Mouse (Mus musculus) forebrain, embryonic 15.5 days (tissue): ENCODE results near the gene Adat3. TPM values are rescaled to one million over a fixed set of nuclear protein-coding genes. Genes with fewer than 3 reads are reported as not detected.
"Not testable (repeated sequence)": the region's sequence is repeated elsewhere in the genome, so short reads cannot be mapped to it uniquely, and the experiment has no call there.

Experiments used
- ATAC-seq: fragments of 200-750 bp; cut with Nextera tagmentation; replicated peaks from 2 replicates; pipeline ENCODE4 v1.8.0; 2017; ENCODE audit warnings: mild to moderate bottlenecking, moderate TSS enrichment, moderate library complexity
- H3K27ac ChIP-seq: fragments of 300-500 bp; sonication (generic); replicated peaks from 2 replicates; pipeline ENCODE4 v1.5.1; 2015; ENCODE audit warnings: mild to moderate bottlenecking, inconsistent platforms
- H3K27me3 ChIP-seq: fragments of 300-500 bp; sonication (generic); 2 replicates; pipeline ENCODE4 v1.6.1; 2015; ENCODE audit warnings: inconsistent platforms
- H3K36me3 ChIP-seq: fragments of 300-500 bp; sonication (generic); 2 replicates; pipeline ENCODE4 v1.6.1; 2015; ENCODE audit warnings: mild to moderate bottlenecking, inconsistent platforms
- H3K4me1 ChIP-seq: fragments of 300-500 bp; sonication (generic); 2 replicates; pipeline ENCODE4 v1.6.1; 2015; ENCODE audit warnings: inconsistent platforms
- H3K4me2 ChIP-seq: fragments of 300-500 bp; sonication (generic); replicated peaks from 2 replicates; pipeline ENCODE4 v1.6.1; 2015; ENCODE audit warnings: mild to moderate bottlenecking, inconsistent platforms
- H3K4me3 ChIP-seq: fragments of 300-500 bp; sonication (generic); 2 replicates; pipeline ENCODE4 v1.5.1; 2015; ENCODE audit warnings: mild to moderate bottlenecking, inconsistent platforms
- H3K9ac ChIP-seq: fragments of 300-500 bp; sonication (generic); replicated peaks from 2 replicates; pipeline ENCODE4 v1.6.1; 2015; ENCODE audit warnings: mild to moderate bottlenecking, inconsistent platforms
- H3K9me3 ChIP-seq: fragments of 300-500 bp; sonication (generic); 2 replicates; pipeline ENCODE4 v1.6.1; 2016; ENCODE audit warnings: inconsistent platforms
- WGBS: fragments of 180-500 bp; shearing (Covaris S2); methylation state at CpG from one replicate; pipeline ENCODE4 v1.1.7; 2015; ENCODE audit warnings: mixed read lengths; 5-methylcytosine and 5-hydroxymethylcytosine counted together
- polyA plus RNA-seq: library from polyadenylated mRNA; unstranded; fragments of >200 nt; fragmentation: Nextera tagmentation; extraction: Ambion mirVana; gene quantifications from 2 replicates; pipeline ENCODE4 v1.2.1, GENCODE M21; 2015

The Adat3 gene
- polyA plus RNA-seq, 1 experiment from 2014 or later: 4.5 TPM

GRCm38 (mm10) chr10:80604988-80605387, 2.3 kb downstream of the Adat3 start:
- H3K27ac ChIP-seq: no peak overlapping the region
- no peak for ATAC-seq
- no peaks in the 10 kb centered on the region for H3K9me3 ChIP-seq
- peaks cover 20% of the 10 kb centered on the region for H3K4me1 ChIP-seq
- no peak overlapping the region for H3K4me3 ChIP-seq
- no peak overlapping the region for H3K4me2 ChIP-seq
- peaks cover 34% of the 10 kb centered on the region for H3K36me3 ChIP-seq
- WGBS: 78% methylated on average over 2 of the region's 2 CpGs
- H3K9ac ChIP-seq: no peak overlapping the region
- no peaks in the 10 kb centered on the region for H3K27me3 ChIP-seq

- ATAC-seq, H3K27ac ChIP-seq, H3K27me3 ChIP-seq, H3K9me3 ChIP-seq, H3K4me2 ChIP-seq, H3K4me3 ChIP-seq, H3K9ac ChIP-seq: not testable (repeated sequence)
- Histone ChIP-seq H3K4me1 (peaks cover 20% of the 10 kb centered on the region), H3K36me3 (peaks cover 34% of the 10 kb centered on the region)
- WGBS: 85% methylated on average over 4 of the region's 4 CpGs
These were observed 3.0 kb downstream of the Adat3 start, which contains the start of gene Gm49322 for GRCm38 (mm10) chr10:80605721-80606120. Gm49322 (plus strand) TSS chr10:80606021.

GRCm38 (mm10) chr10:80606306-80606705, 3.6 kb downstream of the Adat3 start:
- H3K9me3 ChIP-seq: no peaks in the 10 kb centered on the region
- no peak overlapping the region for H3K4me2 ChIP-seq
- ATAC-seq: no peak
- H3K4me1 ChIP-seq: peaks cover 20% of the 10 kb centered on the region
- H3K9ac ChIP-seq: no peak overlapping the region
- H3K27ac ChIP-seq: no peak overlapping the region
- no peaks in the 10 kb centered on the region for H3K27me3 ChIP-seq
- H3K36me3 ChIP-seq: peaks cover 34% of the 10 kb centered on the region
- no peak overlapping the region for H3K4me3 ChIP-seq
- 92% methylated on average over 23 of the region's 23 CpGs for WGBS

GRCm38 (mm10) chr10:80606737-80607350, 4.2 kb downstream of the Adat3 start:
- Histone ChIP-seq H3K36me3 (peaks cover 35% of the 10 kb centered on the region), H3K4me3 (no peak overlapping the region), H3K4me1 (peaks cover 20% of the 10 kb centered on the region), H3K27me3 (no peaks in the 10 kb centered on the region), H3K27ac (no peak overlapping the region), H3K9me3 (no peaks in the 10 kb centered on the region), H3K9ac (no peak overlapping the region), H3K4me2 (no peak overlapping the region)
- no peak for ATAC-seq
- WGBS: 95% methylated on average over 34 of the region's 34 CpGs

DNA sequence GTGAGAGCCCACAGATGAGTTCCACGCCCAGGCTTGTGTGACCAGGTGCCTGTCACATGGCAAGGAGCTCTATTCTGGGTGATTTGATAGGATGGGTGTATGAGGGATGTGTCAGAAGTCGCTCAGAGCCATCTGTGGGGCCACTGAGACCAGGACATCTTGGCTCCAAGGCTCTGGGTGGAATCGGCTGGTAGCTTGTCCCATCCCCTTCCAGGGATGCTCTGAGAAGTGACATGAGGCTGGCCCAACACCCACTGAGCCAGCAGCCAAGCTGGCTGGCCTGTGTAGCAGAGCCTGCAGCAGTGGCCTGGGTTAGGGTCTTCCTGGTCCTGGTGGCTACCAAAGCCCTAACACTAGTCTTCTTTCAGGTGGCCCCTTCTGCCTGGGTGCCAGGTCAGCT, 5.8 kb downstream of the Adat3 start:
- Histone ChIP-seq H3K4me3 (no peak overlapping the region), H3K36me3 (peaks cover 43% of the 10 kb centered on the region), H3K9ac (no peak overlapping the region), H3K27me3 (no peaks in the 10 kb centered on the region), H3K4me2 (no peak overlapping the region), H3K4me1 (peaks cover 12% of the 10 kb centered on the region), H3K9me3 (no peaks in the 10 kb centered on the region), H3K27ac (no peak overlapping the region)
- 76% methylated on average over 3 of the region's 3 CpGs for WGBS
- ATAC-seq: no peak

GRCm38 (mm10) chr10:80609269-80609924, 6.7 kb downstream of the Adat3 start:
- 92% methylated on average over 10 of the region's 10 CpGs for WGBS
- H3K36me3 ChIP-seq: peaks cover 51% of the 10 kb centered on the region
- H3K9me3 ChIP-seq: no peaks in the 10 kb centered on the region
- no peak overlapping the region for H3K27ac ChIP-seq
- peaks cover 3% of the 10 kb centered on the region for H3K4me1 ChIP-seq
- H3K4me2 ChIP-seq: no peak overlapping the region
- no peak overlapping the region for H3K9ac ChIP-seq
- H3K27me3 ChIP-seq: no peaks in the 10 kb centered on the region
- ATAC-seq: no peak
- no peak overlapping the region for H3K4me3 ChIP-seq

DNA sequence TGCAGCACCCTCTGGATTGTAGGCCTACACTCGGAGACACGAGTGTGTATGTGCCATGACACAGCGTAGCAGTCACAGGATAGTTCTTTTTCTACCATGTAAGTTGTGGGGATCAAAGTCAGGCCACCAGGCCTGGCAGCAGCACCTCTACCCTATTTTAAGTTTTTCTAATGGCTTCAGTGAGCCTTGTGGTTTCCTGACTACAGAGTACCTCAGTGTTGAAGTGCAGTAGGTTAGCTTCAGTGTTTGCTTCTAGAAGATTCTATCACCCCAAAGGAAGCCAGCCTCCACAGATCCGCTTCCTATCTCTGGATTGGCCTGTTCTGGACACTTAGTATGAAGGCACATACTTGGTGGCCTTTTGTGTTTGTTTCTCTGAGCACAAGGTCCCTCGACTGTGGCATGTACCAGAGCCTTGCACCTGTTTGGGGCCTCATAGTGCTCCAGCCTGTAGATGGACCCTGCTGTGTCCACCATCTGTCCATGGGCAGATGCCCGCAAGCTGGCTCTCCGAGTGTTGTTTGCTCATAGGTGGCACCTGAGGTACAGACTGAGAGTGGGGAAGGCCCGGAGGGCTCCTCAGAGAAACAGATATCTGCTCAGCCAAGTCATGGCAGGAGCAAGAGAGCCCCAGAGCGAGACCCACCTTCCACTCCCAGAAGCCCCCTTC, 7.6 kb downstream of the Adat3 start:
- 93% methylated on average over 9 of the region's 9 CpGs for WGBS
- Histone ChIP-seq H3K27me3 (no peaks in the 10 kb centered on the region), H3K36me3 (peaks cover 59% of the 10 kb centered on the region), H3K27ac (no peak overlapping the region), H3K9me3 (no peaks in the 10 kb centered on the region), H3K4me1 (no peaks in the 10 kb centered on the region), H3K9ac (no peak overlapping the region), H3K4me2 (no peak overlapping the region), H3K4me3 (no peak overlapping the region)
- ATAC-seq: no peak

DNA sequence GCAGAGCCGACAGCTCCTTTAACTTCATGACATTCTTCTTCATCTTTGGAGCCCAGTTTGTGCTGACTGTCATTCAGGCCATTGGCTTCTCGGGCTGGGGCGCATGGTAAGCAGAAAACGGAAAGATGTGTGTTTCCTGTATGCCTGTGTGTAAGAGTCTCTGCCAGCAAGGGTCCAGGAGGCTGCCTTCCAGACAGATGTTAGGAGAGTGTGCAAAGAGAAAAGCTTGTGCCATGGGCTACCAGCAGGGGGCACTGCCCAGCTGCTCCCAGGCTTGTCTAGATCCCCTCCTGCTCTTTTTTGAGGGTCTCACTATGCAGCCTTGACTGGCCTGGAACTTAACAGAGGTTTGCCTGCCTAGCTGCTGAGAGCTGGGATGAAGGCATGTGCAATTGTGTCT, 8.3 kb downstream of the Adat3 start:
- no peak for ATAC-seq
- H3K27ac ChIP-seq: no peak overlapping the region
- no peak overlapping the region for H3K9ac ChIP-seq
- H3K9me3 ChIP-seq: no peaks in the 10 kb centered on the region
- no peaks in the 10 kb centered on the region for H3K27me3 ChIP-seq
- no peaks in the 10 kb centered on the region for H3K4me1 ChIP-seq
- 81% methylated on average over 4 of the region's 4 CpGs for WGBS
- no peak overlapping the region for H3K4me2 ChIP-seq
- no peak overlapping the region for H3K4me3 ChIP-seq
- peaks cover 66% of the 10 kb centered on the region for H3K36me3 ChIP-seq

DNA sequence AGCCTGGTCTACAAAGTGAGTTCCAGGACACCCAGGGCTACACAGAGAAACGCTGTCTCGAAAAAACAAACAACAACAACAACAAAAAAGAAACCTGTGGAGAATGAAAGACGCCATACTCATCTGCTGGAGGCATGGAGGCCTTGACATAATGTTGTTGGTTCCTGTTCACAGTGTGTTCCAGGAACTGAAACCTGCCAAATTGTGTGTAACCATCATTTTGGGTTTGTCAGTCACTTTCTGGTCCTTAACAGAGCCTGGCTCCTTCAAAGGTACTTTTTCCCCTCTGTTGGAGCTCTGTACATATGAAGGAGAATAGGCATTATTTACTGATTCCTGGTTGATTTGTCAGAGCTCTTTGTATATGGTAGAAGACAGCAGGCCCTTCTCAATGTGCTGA, 9.2 kb downstream of the Adat3 start:
- H3K4me2 ChIP-seq: no peak overlapping the region
- no peak overlapping the region for H3K9ac ChIP-seq
- H3K4me1 ChIP-seq: no peaks in the 10 kb centered on the region
- no peaks in the 10 kb centered on the region for H3K27me3 ChIP-seq
- H3K27ac ChIP-seq: no peak overlapping the region
- no peaks in the 10 kb centered on the region for H3K9me3 ChIP-seq
- peaks cover 62% of the 10 kb centered on the region for H3K36me3 ChIP-seq
- H3K4me3 ChIP-seq: no peak overlapping the region
- 90% methylated on average over 3 of the region's 3 CpGs for WGBS
- no peak for ATAC-seq

DNA sequence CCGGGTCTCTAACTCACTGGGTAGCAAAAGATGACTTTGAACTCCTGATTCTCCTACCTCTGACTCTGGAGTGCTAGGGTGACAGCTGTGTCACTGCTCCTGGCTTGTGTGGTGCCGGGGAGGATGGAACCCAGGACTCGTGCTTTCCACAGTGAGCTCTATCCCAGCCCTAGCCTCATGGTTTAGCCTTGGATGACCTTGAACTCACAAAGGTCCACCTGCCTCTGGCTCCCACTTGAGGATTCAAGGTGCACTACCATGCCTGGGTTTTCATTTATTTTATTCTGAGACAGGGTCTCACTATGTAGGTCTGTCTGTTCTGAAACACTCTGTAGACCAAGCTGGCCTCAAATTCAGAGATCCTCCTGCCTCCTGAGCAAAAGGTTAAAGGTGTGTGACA, 11.1 kb downstream of the Adat3 start:
- Histone ChIP-seq H3K4me2 (no peak overlapping the region), H3K36me3 (peaks cover 43% of the 10 kb centered on the region), H3K9ac (no peak overlapping the region), H3K27ac (no peak overlapping the region), H3K4me3 (no peak overlapping the region), H3K9me3 (no peaks in the 10 kb centered on the region), H3K27me3 (no peaks in the 10 kb centered on the region), H3K4me1 (no peaks in the 10 kb centered on the region)
- ATAC-seq: no peak
- 83% methylated on average over 3 of the region's 3 CpGs for WGBS

GRCm38 (mm10) chr10:80614351-80614750, 11.7 kb downstream of the Adat3 start:
- Histone ChIP-seq H3K27me3 (no peaks in the 10 kb centered on the region), H3K9me3 (no peaks in the 10 kb centered on the region), H3K4me3 (no peak overlapping the region), H3K4me1 (no peaks in the 10 kb centered on the region), H3K27ac (no peak overlapping the region), H3K4me2 (no peak overlapping the region), H3K36me3 (peaks cover 38% of the 10 kb centered on the region), H3K9ac (no peak overlapping the region)
- 87% methylated on average over 6 of the region's 6 CpGs for WGBS
- ATAC-seq: no peak

GRCm38 (mm10) chr10:80618181-80618580, 15.5 kb downstream of the Adat3 start:
- ATAC-seq: no peak
- WGBS: 81% methylated on average over 9 of the region's 9 CpGs

More at GRCm38 (mm10) chr10:80618181-80618580, 15.5 kb downstream of the Adat3 start:
- Histone ChIP-seq H3K4me2 (no peak overlapping the region), H3K9me3 (no peaks in the 10 kb centered on the region), H3K4me3 (no peak overlapping the region), H3K27me3 (no peaks in the 10 kb centered on the region), H3K36me3 (peaks cover 26% of the 10 kb centered on the region), H3K4me1 (peaks cover 9% of the 10 kb centered on the region), H3K9ac (no peak overlapping the region), H3K27ac (no peak overlapping the region)
